Mouse (Mus musculus): ENCODE results near the gene Cdc42ep1.

DNA sequence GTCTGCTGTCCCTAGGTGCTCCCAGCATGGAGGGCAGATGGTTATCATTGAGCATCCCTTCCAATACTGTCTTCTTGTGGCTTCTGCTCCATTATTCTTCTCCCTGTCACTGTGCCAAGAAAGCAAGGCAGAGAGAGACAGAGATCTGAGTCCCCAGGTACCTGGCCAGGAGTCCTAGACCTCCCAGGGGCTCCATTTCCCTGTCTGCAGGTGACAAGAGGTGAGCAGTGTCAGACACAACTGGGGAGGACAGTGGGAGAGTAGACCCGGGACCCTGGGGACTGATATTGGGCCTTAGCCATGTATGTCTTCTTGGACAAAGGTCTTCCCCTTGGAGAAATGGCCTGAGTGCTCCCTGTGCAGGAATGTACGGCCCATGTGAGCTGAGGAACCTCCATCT is 37.1 kb upstream of the Cdc42ep1 start:
- TF ChIP-seq GATA1 (IDR thresholded peaks at IDR 0.05; ENCODE audit: low read length), result no peak
- no peak for TF ChIP-seq TAL1 (IDR thresholded peaks at IDR 0.05; ENCODE audit: low read length)
